Mouse (Mus musculus) erythroblast, embryonic 14.5 days (primary cell): Measurements from ENCODE around the gene Ubr4.

Source experiments
- GATA1 ChIP-seq: IDR thresholded peaks from 2 replicates; pipeline ENCODE4 v1.6.1; 2012; ENCODE audit warnings: low read length, inconsistent platforms, mixed read lengths
- TAL1 ChIP-seq: IDR thresholded peaks from 3 replicates; pipeline ENCODE4 v1.6.1; 2012; ENCODE audit warnings: low read length, inconsistent platforms, mixed read lengths

DNA sequence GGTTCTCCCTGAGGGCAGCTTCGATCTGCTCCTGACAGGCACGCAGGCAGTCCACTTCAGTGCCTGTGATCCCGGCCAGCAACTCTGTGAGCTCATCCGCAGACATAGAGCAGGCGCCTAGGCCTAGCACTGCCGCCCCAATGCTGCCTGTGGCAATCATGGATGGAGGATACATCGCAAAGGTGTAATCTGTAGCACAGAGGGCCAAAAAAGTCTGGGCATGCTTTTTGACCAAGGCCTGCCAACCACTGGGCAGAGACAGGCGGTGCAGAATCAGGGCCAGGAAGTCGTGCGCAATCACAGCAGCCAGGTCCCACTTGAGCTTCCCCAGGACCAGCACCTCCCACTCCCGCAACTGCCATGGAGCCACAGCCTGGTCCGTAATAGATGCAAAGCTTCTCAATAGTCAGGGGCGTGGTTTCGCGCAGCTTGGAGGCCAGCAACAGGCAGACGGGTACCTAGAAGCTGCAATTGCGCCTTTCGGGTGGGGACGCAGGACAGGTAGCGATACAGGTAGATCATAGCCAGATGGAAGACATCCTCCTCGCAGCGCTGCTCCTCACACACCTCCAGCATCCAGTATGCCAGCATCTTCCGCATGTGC lies 6.9 kb upstream of the Ubr4 start:
- TF ChIP-seq GATA1: no peak
- TF ChIP-seq TAL1: no peak
